Mouse (Mus musculus): ENCODE data around the gene Usp29. TPM values are rescaled to one million over a fixed set of nuclear protein-coding genes. Genes with fewer than 3 reads are reported as not detected.
A peak's percentile ranks its signal among the peaks of the same experiment; 100 is the strongest.

Usp29 gene
- polyA plus RNA-seq, 1 experiment from 2014 or later, result 14.9 TPM

- WGBS, result 71% methylated on average over 11 of the region's 11 CpGs
- Histone ChIP-seq H3K9ac (no peak overlapping the region), H3K36me3 (no peaks in the 10 kb centered on the region), H3K4me3 (no peak overlapping the region), H3K4me1 (peaks cover 23% of the 10 kb centered on the region), H3K9me3 (no peaks in the 10 kb centered on the region), H3K4me2 (replicated peaks) (no peak overlapping the region), H3K27ac (no peak overlapping the region), H3K27me3 (no peaks in the 10 kb centered on the region)
- ATAC-seq (ENCODE audit: low FRiP score, low read depth), result no peak
Measured at GRCm38 (mm10) chr7:6825966-6826647, 95.7 kb downstream of the Usp29 start.

GRCm38 (mm10) chr7:6829148-6829547 lies 98.8 kb downstream of the Usp29 start:
- H3K27me3 ChIP-seq, result no peaks in the 10 kb centered on the region
- WGBS, result 23% methylated on average over 2 of the region's 2 CpGs

GRCm38 (mm10) chr7:6834950-6835349 lies 104.6 kb downstream of the Usp29 start:
- Histone ChIP-seq H3K9ac (peak overlapping the region; percentile 39; the same call in 1 of the 2 replicates), H3K4me2 (replicated peaks) (peak overlapping the region; percentile 11; the same call in 1 of the 2 replicates), H3K27ac (peak overlapping the region; percentile 93), H3K4me3 (no peak overlapping the region), H3K27me3 (no peaks in the 10 kb centered on the region), H3K9me3 (no peaks in the 10 kb centered on the region), H3K36me3 (no peaks in the 10 kb centered on the region), H3K4me1 (peaks cover 33% of the 10 kb centered on the region)
- WGBS, result 24% methylated on average over 5 of the region's 5 CpGs
- ATAC-seq (ENCODE audit: low FRiP score, low read depth), result peak; percentile 45

More at GRCm38 (mm10) chr7:6829148-6829547, 98.8 kb downstream of the Usp29 start:
- no peaks in the 10 kb centered on the region for H3K9me3 ChIP-seq
- no peak overlapping the region for H3K27ac ChIP-seq
- peaks cover 11% of the 10 kb centered on the region; the same call in 1 of the 2 replicates for H3K4me1 ChIP-seq
- no peak overlapping the region for H3K4me3 ChIP-seq
- H3K4me2 ChIP-seq (replicated peaks), result no peak overlapping the region
- no peak overlapping the region for H3K9ac ChIP-seq
- no peaks in the 10 kb centered on the region for H3K36me3 ChIP-seq
- ATAC-seq (ENCODE audit: low FRiP score, low read depth), result no peak

- H3K4me3 ChIP-seq, result no peak overlapping the region
- peak; percentile 87 for ATAC-seq (ENCODE audit: low FRiP score, low read depth)
- no peaks in the 10 kb centered on the region for H3K36me3 ChIP-seq
- H3K4me1 ChIP-seq, result peaks cover 33% of the 10 kb centered on the region
- WGBS, result 1% methylated on average over 5 of the region's 5 CpGs
- H3K9ac ChIP-seq, result peak overlapping the region; percentile 39; the same call in 1 of the 2 replicates
- peak overlapping the region; percentile 93 for H3K27ac ChIP-seq
- no peaks in the 10 kb centered on the region for H3K27me3 ChIP-seq
- no peaks in the 10 kb centered on the region for H3K9me3 ChIP-seq
- H3K4me2 ChIP-seq (replicated peaks), result peak overlapping the region; percentile 11; the same call in 1 of the 2 replicates
Measured at GRCm38 (mm10) chr7:6835351-6835750, 105.0 kb downstream of the Usp29 start.

- peak overlapping the region; percentile 23; the same call in 1 of the 2 replicates for H3K27ac ChIP-seq
Measured at GRCm38 (mm10) chr7:6837297-6837925, 107.0 kb downstream of the Usp29 start.

GRCm38 (mm10) chr7:6837926-6838554 lies 107.7 kb downstream of the Usp29 start:
- H3K9me3 ChIP-seq, result no peaks in the 10 kb centered on the region
- no peaks in the 10 kb centered on the region for H3K36me3 ChIP-seq
- H3K9ac ChIP-seq, result no peak overlapping the region
- no peaks in the 10 kb centered on the region for H3K27me3 ChIP-seq
- WGBS, result 49% methylated on average over 9 of the region's 9 CpGs
- ATAC-seq (ENCODE audit: low FRiP score, low read depth), result no peak
- peaks cover 39% of the 10 kb centered on the region for H3K4me1 ChIP-seq
- no peak overlapping the region for H3K4me2 ChIP-seq (replicated peaks)
- H3K27ac ChIP-seq, result peak overlapping the region; percentile 23
- H3K4me3 ChIP-seq, result no peak overlapping the region

More at GRCm38 (mm10) chr7:6837297-6837925, 107.0 kb downstream of the Usp29 start:
- H3K4me2 ChIP-seq (replicated peaks), result no peak overlapping the region
- no peaks in the 10 kb centered on the region for H3K27me3 ChIP-seq
- no peaks in the 10 kb centered on the region for H3K9me3 ChIP-seq
- 12% methylated on average over 3 of the region's 3 CpGs for WGBS
- no peak overlapping the region for H3K9ac ChIP-seq
- no peak overlapping the region for H3K4me3 ChIP-seq
- peaks cover 39% of the 10 kb centered on the region for H3K4me1 ChIP-seq
- ATAC-seq (ENCODE audit: low FRiP score, low read depth), result no peak
- no peaks in the 10 kb centered on the region for H3K36me3 ChIP-seq

- Histone ChIP-seq H3K36me3 (no peaks in the 10 kb centered on the region), H3K27ac (peak overlapping the region; percentile 16; the same call in 1 of the 2 replicates), H3K27me3 (no peaks in the 10 kb centered on the region), H3K9ac (no peak overlapping the region), H3K9me3 (no peaks in the 10 kb centered on the region), H3K4me2 (replicated peaks) (no peak overlapping the region), H3K4me1 (peaks cover 21% of the 10 kb centered on the region), H3K4me3 (no peak overlapping the region)
- 81% methylated on average over 5 of the region's 5 CpGs for WGBS
- no peak for ATAC-seq (ENCODE audit: low FRiP score, low read depth)
Measured at GRCm38 (mm10) chr7:6840860-6841259, 110.5 kb downstream of the Usp29 start.

GRCm38 (mm10) chr7:6849495-6849894 lies 119.1 kb downstream of the Usp29 start:
- H3K36me3 ChIP-seq, result no peaks in the 10 kb centered on the region
- H3K9ac ChIP-seq, result no peak overlapping the region
- WGBS, result 65% methylated on average over 3 of the region's 3 CpGs
- peaks cover 7% of the 10 kb centered on the region for H3K4me1 ChIP-seq
- no peak for ATAC-seq (ENCODE audit: low FRiP score, low read depth)
- H3K9me3 ChIP-seq, result no peaks in the 10 kb centered on the region
- H3K27ac ChIP-seq, result no peak overlapping the region
- no peak overlapping the region for H3K4me2 ChIP-seq (replicated peaks)
- H3K4me3 ChIP-seq, result no peak overlapping the region
- no peaks in the 10 kb centered on the region for H3K27me3 ChIP-seq

- Histone ChIP-seq H3K4me3 (no peak overlapping the region), H3K9me3 (no peaks in the 10 kb centered on the region), H3K4me1 (peaks cover 7% of the 10 kb centered on the region), H3K4me2 (replicated peaks) (no peak overlapping the region), H3K27me3 (no peaks in the 10 kb centered on the region), H3K36me3 (no peaks in the 10 kb centered on the region), H3K9ac (no peak overlapping the region), H3K27ac (no peak overlapping the region)
- WGBS, result 45% methylated on average over 3 of the region's 3 CpGs
- ATAC-seq (ENCODE audit: low FRiP score, low read depth), result no peak
Measured at GRCm38 (mm10) chr7:6850321-6850720, 119.9 kb downstream of the Usp29 start.

GRCm38 (mm10) chr7:6851256-6851655 lies 120.9 kb downstream of the Usp29 start:
- WGBS, result 79% methylated on average over 6 of the region's 6 CpGs
- H3K4me2 ChIP-seq (replicated peaks), result no peak overlapping the region
- no peak overlapping the region for H3K4me3 ChIP-seq
- no peaks in the 10 kb centered on the region for H3K36me3 ChIP-seq
- ATAC-seq (ENCODE audit: low FRiP score, low read depth), result no peak
- H3K4me1 ChIP-seq, result peaks cover 7% of the 10 kb centered on the region
- H3K9ac ChIP-seq, result no peak overlapping the region
- H3K27ac ChIP-seq, result no peak overlapping the region
- H3K9me3 ChIP-seq, result no peaks in the 10 kb centered on the region
- no peaks in the 10 kb centered on the region for H3K27me3 ChIP-seq

GRCm38 (mm10) chr7:6851717-6852503 lies 121.5 kb downstream of the Usp29 start:
- Histone ChIP-seq H3K4me1 (peaks cover 7% of the 10 kb centered on the region), H3K9ac (no peak overlapping the region), H3K4me3 (no peak overlapping the region), H3K27ac (no peak overlapping the region), H3K36me3 (no peaks in the 10 kb centered on the region), H3K4me2 (replicated peaks) (no peak overlapping the region), H3K27me3 (no peaks in the 10 kb centered on the region), H3K9me3 (no peaks in the 10 kb centered on the region)
- no peak for ATAC-seq (ENCODE audit: low FRiP score, low read depth)
- WGBS, result 34% methylated on average over 5 of the region's 5 CpGs

Measured in limb, embryonic 13.5 days (tissue).